Mouse (Mus musculus): ENCODE measurements around the gene Vmn1r82. TPM values are rescaled to one million over a fixed set of nuclear protein-coding genes. Genes with fewer than 3 reads are reported as not detected.

Vmn1r82 gene
- not detected in 2 replicates for polyA plus RNA-seq (2014; fragmentation: Nextera tagmentation; extraction: Ambion mirVana)

- Histone ChIP-seq H3K27ac (ENCODE audit: low read depth, low read length) (no peak within 1 kb of the TSS), H3K4me1 (ENCODE audit: control insufficient read depth, insufficient read depth, low read length) (no peaks in the 10 kb centered on the region), H3K9ac (ENCODE audit: low read depth, low read length) (no peak within 1 kb of the TSS), H3K9me3 (replicated peaks; ENCODE audit: control insufficient read depth, low read length) (peaks cover 3% of the 10 kb centered on the region), H3K4me2 (no peak within 1 kb of the TSS), H3K4me3 (ENCODE audit: low read depth, low read length) (no peak within 1 kb of the TSS), H3K27me3 (ENCODE audit: control insufficient read depth, insufficient read depth, low read length) (no peaks in the 10 kb centered on the region), H3K36me3 (ENCODE audit: control insufficient read depth, insufficient read depth, low read length) (no peaks in the 10 kb centered on the region)
- no peak for ATAC-seq (replicated peaks; ENCODE audit: insufficient number of reproducible peaks, low FRiP score, low TSS enrichment)
- WGBS (ENCODE audit: insufficient replicate concordance): 47% methylated on average over 2 of the region's 2 CpGs
Measured at GRCm38 (mm10) chr7:12300130-12300529, at the start of gene Vmn1r82. Vmn1r82 (plus strand) TSS chr7:12300430.

GRCm38 (mm10) chr7:12268169-12268568 lies 32.1 kb upstream of the Vmn1r82 start, which contains the start of gene Vmn1r81:
Vmn1r81 (minus strand) TSS chr7:12268269.
- WGBS (ENCODE audit: insufficient replicate concordance): 61% methylated on average over 1 of the region's 1 CpGs

GRCm38 (mm10) chr7:12329381-12329780 lies 29.2 kb downstream of the Vmn1r82 start, which contains the start of gene Vmn1r83:
Vmn1r83 (minus strand) TSS chr7:12329481.
- Histone ChIP-seq H3K4me1 (ENCODE audit: control insufficient read depth, insufficient read depth, low read length) (no peaks in the 10 kb centered on the region), H3K36me3 (ENCODE audit: control insufficient read depth, insufficient read depth, low read length) (no peaks in the 10 kb centered on the region), H3K27me3 (ENCODE audit: control insufficient read depth, insufficient read depth, low read length) (no peaks in the 10 kb centered on the region), H3K4me2 (no peak within 1 kb of the TSS), H3K4me3 (ENCODE audit: low read depth, low read length) (no peak within 1 kb of the TSS), H3K9ac (ENCODE audit: low read depth, low read length) (no peak within 1 kb of the TSS), H3K27ac (ENCODE audit: low read depth, low read length) (no peak within 1 kb of the TSS), H3K9me3 (replicated peaks; ENCODE audit: control insufficient read depth, low read length) (peaks cover 14% of the 10 kb centered on the region)
- no peak for ATAC-seq (replicated peaks; ENCODE audit: insufficient number of reproducible peaks, low FRiP score, low TSS enrichment)
- WGBS (ENCODE audit: insufficient replicate concordance): 68% methylated on average over 2 of the region's 2 CpGs

More at GRCm38 (mm10) chr7:12268169-12268568, 32.1 kb upstream of the Vmn1r82 start, which contains the start of gene Vmn1r81:
- no peak within 1 kb of the TSS for H3K9ac ChIP-seq (ENCODE audit: low read depth, low read length)
- H3K27ac ChIP-seq (ENCODE audit: low read depth, low read length): no peak within 1 kb of the TSS
- H3K4me2 ChIP-seq: no peak within 1 kb of the TSS
- no peaks in the 10 kb centered on the region for H3K27me3 ChIP-seq (ENCODE audit: control insufficient read depth, insufficient read depth, low read length)
- H3K9me3 ChIP-seq (replicated peaks; ENCODE audit: control insufficient read depth, low read length): peaks cover 2% of the 10 kb centered on the region; the same call in 1 of the 2 replicates
- ATAC-seq (replicated peaks; ENCODE audit: insufficient number of reproducible peaks, low FRiP score, low TSS enrichment): no peak
- H3K4me1 ChIP-seq (ENCODE audit: control insufficient read depth, insufficient read depth, low read length): no peaks in the 10 kb centered on the region
- H3K36me3 ChIP-seq (ENCODE audit: control insufficient read depth, insufficient read depth, low read length): no peaks in the 10 kb centered on the region
- H3K4me3 ChIP-seq (ENCODE audit: low read depth, low read length): no peak within 1 kb of the TSS

Other genes with a start within 250 kb of the Vmn1r82 start
- gene Vmn1r78, start 150.2 kb upstream of the Vmn1r82 start, polyA plus RNA-seq (2014; fragmentation: Nextera tagmentation; extraction: Ambion mirVana): not detected in 2 replicates
- gene Vmn1r79, start 129.2 kb upstream of the Vmn1r82 start, polyA plus RNA-seq (2014; fragmentation: Nextera tagmentation; extraction: Ambion mirVana): not detected in 2 replicates
- not detected in 2 replicates for gene Vmn1r80, start 111.1 kb upstream of the Vmn1r82 start, polyA plus RNA-seq (2014; fragmentation: Nextera tagmentation; extraction: Ambion mirVana)
- gene Vmn1r81, start 32.2 kb upstream of the Vmn1r82 start, polyA plus RNA-seq (2014; fragmentation: Nextera tagmentation; extraction: Ambion mirVana): not detected in 2 replicates
- not detected in 2 replicates for gene Vmn1r83, start 29.1 kb downstream of the Vmn1r82 start, polyA plus RNA-seq (2014; fragmentation: Nextera tagmentation; extraction: Ambion mirVana)
- not detected in 2 replicates for gene Vmn1r84, start 68.8 kb downstream of the Vmn1r82 start, polyA plus RNA-seq (2014; fragmentation: Nextera tagmentation; extraction: Ambion mirVana)
- gene Zfp551, start 122.3 kb downstream of the Vmn1r82 start, polyA plus RNA-seq (2014; fragmentation: Nextera tagmentation; extraction: Ambion mirVana): 2.2 and 3.4 TPM in 2 replicates
- gene Zfp606, start 177.9 kb downstream of the Vmn1r82 start, polyA plus RNA-seq (2014; fragmentation: Nextera tagmentation; extraction: Ambion mirVana): 18.6 and 20.7 TPM in 2 replicates
- not detected in 2 replicates for gene 2900092C05Rik, start 212.1 kb downstream of the Vmn1r82 start, polyA plus RNA-seq (2014; fragmentation: Nextera tagmentation; extraction: Ambion mirVana)